Mouse (Mus musculus) hindbrain, embryonic 13.5 days (tissue): Measurements from ENCODE around the gene Gm11114. TPM values are rescaled to one million over a fixed set of nuclear protein-coding genes. Genes with fewer than 3 reads are reported as not detected.

Experiments used
- polyA plus RNA-seq: library from polyadenylated mRNA; unstranded; fragments of >200 nt; fragmentation: Nextera tagmentation; extraction: Ambion mirVana; gene quantifications from 2 replicates; pipeline ENCODE4 v1.2.1, GENCODE M21; 2015

Gm11114 gene
- polyA plus RNA-seq, 1 experiment from 2014 or later, result not detected

Other genes starting within 250 kb of the Gm11114 start
- 7.6 and 8.6 TPM in 2 replicates for gene Tent5a, start 14.6 kb downstream of the Gm11114 start, polyA plus RNA-seq